Mouse (Mus musculus) T-cell, adult 66 days (primary cell): Measurements from ENCODE around the gene Snap29. TPM values are rescaled to one million over a fixed set of nuclear protein-coding genes. Genes with fewer than 3 reads are reported as not detected.

Experiments
- total RNA-seq, 2 experiments: library from RNA; stranded (reverse); gene quantifications; 3 replicates in 1 of 2; 4 replicates in 1 of 2; pipeline ENCODE4 v1.2.4; 2023

Snap29 gene
- total RNA-seq: 10 to 100 TPM; 18.6 to 23.2 TPM

GRCm38 (mm10) chr16:17405736-17406443 is at the start of gene Snap29, which contains the start of gene Pi4ka:
Snap29 (plus strand) TSS chr16:17405986.
Pi4ka (minus strand) TSS chr16:17406314.

GRCm38 (mm10) chr16:17451541-17452372 is 46.0 kb downstream of the Snap29 start, which contains the start of gene Crkl:
Crkl (plus strand) TSS chr16:17451987.

Other genes starting within 250 kb of the Snap29 start
- gene Ube2l3, start 203.3 kb upstream of the Snap29 start, total RNA-seq: 100 to 1,000 TPM; 102 to 107 TPM
- gene Rimbp3, start 197.4 kb upstream of the Snap29 start, total RNA-seq: under 1 TPM; 0.09 to 0.17 TPM
- gene Hic2, start 172.4 kb upstream of the Snap29 start, total RNA-seq: 1 to 10 TPM; 3.0 to 4.1 TPM
- gene Tmem191c, start 129.9 kb upstream of the Snap29 start, total RNA-seq: 10 to 100 TPM; 29.1 to 30.4 TPM
- gene Serpind1, start 74.6 kb upstream of the Snap29 start, total RNA-seq: not detected
- 100 to 1,000 TPM; 120 to 132 TPM for gene Pi4ka, start 328 bp downstream of the Snap29 start, total RNA-seq
- 10 to 100 TPM; 51.8 to 59.1 TPM for gene Crkl, start 46.0 kb downstream of the Snap29 start, total RNA-seq
- gene Aifm3, start 83.6 kb downstream of the Snap29 start, total RNA-seq: not detected
- 10 to 100 TPM; 79.2 to 84.3 TPM for gene Lztr1, start 102.7 kb downstream of the Snap29 start, total RNA-seq
- 10 to 100 TPM; 36.6 to 37.3 TPM for gene Thap7, start 125.2 kb downstream of the Snap29 start, total RNA-seq
- gene Lrrc74b, start 155.3 kb downstream of the Snap29 start, total RNA-seq: not detected
- not detected for gene P2rx6, start 155.9 kb downstream of the Snap29 start, total RNA-seq
- gene Slc7a4, start 177.2 kb downstream of the Snap29 start, total RNA-seq: under 1 TPM in 1 of 2 experiments, not detected in 1; 0.77 TPM
- gene Smpd4, start 213.4 kb downstream of the Snap29 start, total RNA-seq: 10 to 100 TPM; 52.6 to 55.9 TPM
- 1 to 10 TPM in 1 of 2 experiments, not detected in 1; 1.3 TPM for gene Ccdc74a, start 240.5 kb downstream of the Snap29 start, total RNA-seq